Mouse (Mus musculus): ENCODE data around the gene Cd9.

Gene Cd9

DNA sequence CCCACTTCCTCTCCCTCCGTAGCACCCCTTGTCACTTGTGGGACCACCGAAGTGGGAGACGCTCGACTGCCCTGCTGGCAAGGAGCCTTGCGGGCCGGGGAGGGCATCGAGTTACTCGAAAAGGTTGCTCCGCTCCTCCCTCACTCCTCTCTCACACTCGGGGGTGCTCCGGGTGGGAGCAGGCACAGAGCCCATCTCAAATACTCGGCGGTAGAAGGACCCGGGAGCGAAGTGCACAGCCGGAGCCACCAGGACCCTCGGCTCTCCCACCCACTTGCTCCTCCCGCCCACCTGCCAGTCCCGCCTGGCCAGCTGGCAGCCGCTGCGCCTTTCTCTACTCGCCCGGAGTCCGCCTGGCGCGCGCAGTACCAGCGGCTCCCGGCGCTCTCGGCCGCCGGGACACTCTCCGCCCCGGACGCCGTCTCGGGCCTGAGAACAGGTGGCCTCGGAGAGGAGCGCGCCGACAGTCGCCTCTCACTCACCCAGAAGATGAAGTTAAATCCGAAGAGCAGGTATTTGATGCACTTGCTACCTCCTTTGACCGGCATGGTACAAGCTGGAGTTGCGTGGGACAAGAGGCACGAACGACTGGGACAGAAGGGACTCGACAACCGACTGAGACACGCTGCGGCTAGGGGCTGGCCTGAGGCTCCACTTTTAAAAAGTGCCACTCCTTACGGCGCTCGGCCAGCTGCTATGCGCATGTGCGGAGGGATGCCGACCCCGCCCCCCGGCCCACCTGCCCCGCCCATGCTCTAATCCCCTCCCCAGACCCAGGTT is at the start of gene Cd9:
Gene Cd9 (minus strand): TSS at position 700 of the 780 bp plus-strand sequence.
- DNase-seq (ENCODE audit: low read depth, low spot score): peak; percentile 93

- DNase-seq (ENCODE audit: low read depth, low spot score): no peak
Observed at GRCm38 (mm10) chr6:125541296-125541695, 46.7 kb upstream of the Cd9 start.

DNA sequence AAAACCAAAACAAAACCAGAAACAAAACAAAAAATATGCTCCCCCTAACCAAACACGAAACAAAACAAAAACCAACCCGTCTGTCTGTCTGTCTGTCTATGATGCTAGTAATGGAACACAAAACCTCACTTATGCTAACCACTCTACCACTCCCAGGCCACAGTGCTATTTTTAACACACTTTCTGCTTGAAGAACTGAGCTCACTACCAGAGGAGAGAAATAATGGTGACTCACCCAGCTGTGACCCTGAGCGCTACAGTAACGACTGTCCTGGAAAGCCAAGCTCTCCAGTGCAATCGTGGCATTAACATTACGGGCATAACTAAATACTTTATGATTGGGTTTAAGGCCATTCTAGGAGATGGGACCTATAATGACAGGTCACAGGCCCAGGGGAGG is 46.2 kb upstream of the Cd9 start:
- no peak for DNase-seq (ENCODE audit: low read depth, low spot score)

GRCm38 (mm10) chr6:125540199-125540598 is 45.6 kb upstream of the Cd9 start:
- peak; percentile 58 for DNase-seq (ENCODE audit: low read depth, low spot score)

- DNase-seq (ENCODE audit: low read depth, low spot score): no peak
Observed at GRCm38 (mm10) chr6:125539423-125539822, 44.8 kb upstream of the Cd9 start.

DNA sequence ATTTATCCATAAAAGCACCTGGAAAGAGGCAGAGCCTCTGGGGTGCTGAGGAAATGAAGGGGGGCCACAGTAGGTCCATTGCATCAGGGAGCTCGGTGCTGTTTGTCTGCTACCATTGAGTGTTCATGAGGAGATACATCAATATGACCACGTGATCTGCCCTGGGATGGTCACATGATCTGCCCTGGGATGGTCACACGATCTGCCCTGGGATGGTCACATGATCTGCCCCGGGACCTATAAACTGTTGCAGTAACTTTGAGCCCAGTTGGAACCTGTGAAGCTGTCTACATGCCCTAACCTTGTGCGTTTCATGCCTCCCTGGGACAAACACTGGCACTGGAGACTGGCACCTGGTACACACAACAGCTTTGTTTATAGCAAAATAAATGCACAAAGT is 43.9 kb upstream of the Cd9 start:
- peak; percentile 72 for DNase-seq (ENCODE audit: low read depth, low spot score)

- DNase-seq (ENCODE audit: low read depth, low spot score): no peak
Observed at GRCm38 (mm10) chr6:125534990-125535389, 40.4 kb upstream of the Cd9 start.

GRCm38 (mm10) chr6:125533104-125533650 is 38.6 kb upstream of the Cd9 start:
- DNase-seq (ENCODE audit: low read depth, low spot score): no peak

GRCm38 (mm10) chr6:125529479-125529878 is 34.9 kb upstream of the Cd9 start:
- peak; percentile 12 for DNase-seq (ENCODE audit: low read depth, low spot score)

DNA sequence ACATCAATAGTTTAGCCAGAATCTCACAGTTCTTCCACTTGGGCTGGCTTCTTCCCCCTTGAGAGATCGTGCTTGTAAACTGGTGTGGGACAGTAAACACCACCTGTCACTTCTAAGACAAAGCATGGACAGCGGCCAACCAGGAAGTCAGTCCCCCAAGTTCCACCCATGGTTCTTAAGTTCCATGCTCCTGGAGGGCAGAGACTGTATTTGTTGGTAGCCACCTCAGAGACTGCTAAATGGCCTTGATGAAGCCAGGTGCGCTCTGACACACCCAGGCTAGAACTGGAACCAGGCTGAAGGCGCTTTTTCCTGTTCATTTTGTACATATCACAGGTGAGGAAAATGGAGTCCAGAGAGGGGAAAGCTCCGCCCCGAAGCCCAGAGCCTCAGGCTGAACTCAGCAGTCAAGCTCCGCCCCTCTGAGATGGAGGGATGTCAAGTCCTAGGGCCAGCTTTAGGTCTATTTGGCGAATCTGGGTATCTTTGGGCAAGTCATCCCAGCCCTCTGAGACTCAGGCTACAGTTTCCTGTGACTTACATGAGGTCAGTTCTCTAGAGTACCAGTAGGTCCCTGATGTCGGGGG is 34.1 kb upstream of the Cd9 start:
- DNase-seq (ENCODE audit: low read depth, low spot score): peak; percentile 83

DNA sequence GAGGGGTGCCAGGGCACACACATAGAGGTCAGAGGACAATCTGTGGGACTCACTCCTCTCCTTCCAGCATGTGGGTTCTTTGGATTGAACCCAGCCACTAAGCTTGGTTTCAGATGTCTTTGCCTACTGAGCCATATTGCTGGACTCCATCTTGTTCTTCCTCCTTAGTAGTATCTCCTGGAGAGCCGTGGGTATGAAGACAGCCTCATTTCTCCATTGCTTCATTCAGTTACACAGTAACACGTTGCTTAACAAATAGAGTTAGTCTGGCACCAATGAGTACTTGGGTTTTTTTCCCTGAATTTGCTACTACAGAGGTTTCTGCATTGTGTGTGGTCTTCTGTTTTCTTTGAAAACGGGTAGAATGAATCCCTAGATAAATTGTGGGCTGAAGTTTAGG is 31.5 kb upstream of the Cd9 start:
- DNase-seq (ENCODE audit: low read depth, low spot score): no peak

GRCm38 (mm10) chr6:125524027-125524426 is 29.4 kb upstream of the Cd9 start:
- no peak for DNase-seq (ENCODE audit: low read depth, low spot score)

GRCm38 (mm10) chr6:125521558-125522193 is 27.1 kb upstream of the Cd9 start:
- peak; percentile 39 for DNase-seq (ENCODE audit: low read depth, low spot score)

DNA sequence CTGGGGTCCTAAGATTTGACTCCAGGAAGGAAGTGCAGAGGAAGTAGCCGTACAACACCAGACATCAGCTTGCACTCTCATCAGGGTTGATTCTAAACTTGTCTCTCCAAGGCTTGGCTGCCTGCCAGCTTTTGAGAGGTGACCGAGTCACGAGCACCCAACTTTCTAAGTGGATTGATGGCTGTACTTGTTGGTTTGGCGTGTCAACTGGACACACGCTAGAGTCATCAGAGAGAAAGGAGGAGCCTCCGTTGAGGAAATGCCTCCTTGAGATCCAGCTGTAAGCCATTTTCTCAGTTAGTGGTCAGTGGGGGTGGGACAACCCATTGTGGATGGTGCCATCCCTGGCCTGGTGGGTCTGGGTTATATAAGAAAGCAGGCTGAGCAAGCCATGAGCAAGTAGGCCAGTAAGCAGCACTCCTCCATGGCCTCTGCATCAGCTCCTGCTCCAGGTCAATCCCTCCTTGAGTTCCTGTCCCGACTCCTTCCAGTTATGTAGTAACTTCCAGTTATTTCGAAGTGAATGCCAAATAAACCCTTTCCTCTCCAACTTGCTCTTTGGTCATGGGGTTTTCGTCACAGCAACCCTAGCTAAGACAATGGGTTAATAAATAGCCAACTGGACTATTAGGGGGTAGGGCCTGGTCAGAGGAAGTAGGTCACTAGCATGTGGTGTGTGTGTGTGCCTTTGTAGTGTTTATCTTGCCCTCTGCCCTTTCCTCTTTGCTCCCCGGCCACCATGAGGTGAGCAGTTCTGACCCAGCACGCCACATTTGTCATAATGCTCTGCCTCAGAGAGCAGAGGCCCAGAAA is 21.1 kb upstream of the Cd9 start:
- DNase-seq (ENCODE audit: low read depth, low spot score): no peak

DNA sequence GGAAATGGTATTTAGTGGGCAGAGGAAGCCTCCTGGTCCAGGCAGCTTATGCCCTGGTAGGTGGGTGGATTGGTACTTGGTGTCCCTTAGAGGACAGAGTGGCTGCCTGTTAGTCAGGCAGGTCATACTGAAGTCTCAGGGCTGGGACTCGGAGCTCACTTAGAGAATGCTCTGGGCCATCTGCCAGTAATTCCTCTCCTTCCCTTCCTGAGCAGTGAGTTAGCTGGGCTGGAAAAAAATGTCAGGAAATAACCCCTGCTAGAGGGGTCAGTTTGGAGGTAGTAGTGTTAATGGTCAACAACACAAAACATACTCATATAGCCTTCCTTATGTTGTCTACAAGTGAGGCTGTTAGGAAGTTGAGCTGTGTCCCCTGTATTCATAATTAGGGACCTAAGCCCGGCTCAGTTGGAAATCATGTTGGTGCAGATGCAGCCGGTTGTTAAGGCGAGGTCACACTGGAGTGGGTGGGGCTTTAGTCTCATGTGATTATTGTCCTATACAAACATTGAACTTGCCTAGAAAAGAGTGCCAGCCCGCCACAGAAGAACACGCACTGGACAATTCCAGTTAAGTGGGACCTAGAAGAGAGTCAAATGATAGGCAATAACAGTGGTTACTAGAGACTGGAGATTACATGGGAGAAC is 18.5 kb upstream of the Cd9 start:
- no peak for DNase-seq (ENCODE audit: low read depth, low spot score)

DNA sequence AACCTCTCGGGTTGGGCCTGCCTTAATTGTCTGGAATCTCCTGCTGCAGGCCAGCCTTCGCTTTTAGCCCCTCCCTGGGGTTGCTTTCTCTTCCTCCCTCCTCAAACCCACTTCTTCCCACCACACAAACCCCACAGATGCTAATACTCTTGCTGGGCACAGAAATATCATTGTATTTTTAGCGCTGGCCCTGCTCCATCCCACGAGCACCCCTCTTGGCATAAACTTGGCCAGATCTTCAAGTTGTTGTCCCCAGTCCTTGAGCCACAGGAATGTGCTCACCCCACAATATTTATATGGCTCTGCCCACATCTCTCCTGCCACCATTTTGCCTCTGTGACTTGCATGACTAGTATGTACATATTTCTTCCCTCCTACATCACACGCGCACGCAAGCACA is 16.6 kb upstream of the Cd9 start:
- DNase-seq (ENCODE audit: low read depth, low spot score): no peak

DNA sequence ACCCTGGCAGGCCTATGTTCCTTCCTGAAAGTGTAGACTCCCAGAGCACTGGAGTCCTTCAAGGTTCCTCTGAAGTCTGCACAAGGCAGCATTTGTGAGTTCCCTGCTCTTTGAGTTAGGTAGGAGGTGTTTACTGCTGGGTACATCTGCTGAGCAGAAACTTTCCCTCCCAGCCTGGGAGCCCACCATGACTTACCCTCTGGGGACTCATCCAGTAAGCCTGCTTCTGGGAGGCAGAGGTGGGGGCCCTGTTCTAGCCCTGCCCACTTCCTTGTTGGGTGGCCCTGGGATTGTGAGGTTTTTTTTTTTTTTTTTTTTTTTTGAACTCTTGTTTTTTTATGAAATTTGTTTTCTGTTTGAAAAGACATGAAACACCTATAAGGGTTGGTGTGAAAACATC is 16.1 kb upstream of the Cd9 start:
- no peak for DNase-seq (ENCODE audit: low read depth, low spot score)

DNA sequence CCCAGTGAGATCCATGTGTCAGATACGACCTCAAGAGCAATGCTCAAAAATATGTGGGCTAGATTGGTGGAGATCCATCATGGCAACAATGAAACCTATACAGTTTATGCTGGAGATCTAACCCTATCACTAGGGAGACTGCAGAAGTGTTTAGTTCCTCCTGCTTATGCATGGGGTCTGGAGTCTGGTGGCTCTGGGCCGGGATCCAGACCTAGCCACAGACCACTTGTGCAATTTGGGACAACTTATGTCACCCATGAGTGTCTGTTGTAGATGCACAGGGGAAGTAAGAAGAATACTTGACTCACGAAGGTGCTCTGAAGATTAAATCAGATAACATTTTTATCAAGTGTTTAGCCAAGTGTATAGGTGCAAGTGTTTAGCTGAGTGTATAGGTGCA is 15.2 kb upstream of the Cd9 start:
- no peak for DNase-seq (ENCODE audit: low read depth, low spot score)

DNA sequence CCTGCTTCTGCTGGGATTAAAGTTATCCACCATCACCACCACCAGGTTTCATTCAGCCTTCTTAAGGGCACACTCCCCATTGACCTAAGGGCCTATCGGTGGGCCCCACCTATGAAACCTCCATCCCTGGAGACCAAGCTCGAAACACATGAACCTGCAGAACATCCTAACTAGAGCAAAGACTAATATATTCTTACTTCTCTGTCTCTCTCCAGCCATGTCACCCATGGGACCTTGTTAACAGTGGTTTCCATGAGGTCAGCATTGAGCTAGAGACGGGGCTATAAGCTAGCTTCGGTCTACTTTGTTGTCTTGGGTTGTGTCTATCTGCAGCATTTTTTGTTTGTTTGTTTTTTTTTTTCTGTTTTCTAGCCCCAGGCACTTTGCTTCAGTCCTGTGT is 11.8 kb upstream of the Cd9 start:
- DNase-seq (ENCODE audit: low read depth, low spot score): no peak

GRCm38 (mm10) chr6:125504622-125505355 is 10.2 kb upstream of the Cd9 start:
- peak; percentile 98 for DNase-seq (ENCODE audit: low read depth, low spot score)

Measured in ES-CJ7 (cell line).